Mouse (Mus musculus) kidney, adult 2 months (tissue): Measurements from ENCODE around the gene Cped1.

Experiments
- CTCF ChIP-seq: fragments of 200-500 bp; conservative IDR thresholded peaks from 2 replicates; pipeline ENCODE4 v1.5.1; 2011; ENCODE audit warnings: low read depth, mild to moderate bottlenecking, control low read depth, low read length, moderate library complexity, mixed read lengths; ENCODE audit not compliant: insufficient read depth, insufficient read length
- POLR2A ChIP-seq: fragments of 200-500 bp; IDR thresholded peaks from one replicate; pipeline ENCODE4 v1.6.1; 2011; ENCODE audit warnings: low read depth, low read length, control low read depth

DNA sequence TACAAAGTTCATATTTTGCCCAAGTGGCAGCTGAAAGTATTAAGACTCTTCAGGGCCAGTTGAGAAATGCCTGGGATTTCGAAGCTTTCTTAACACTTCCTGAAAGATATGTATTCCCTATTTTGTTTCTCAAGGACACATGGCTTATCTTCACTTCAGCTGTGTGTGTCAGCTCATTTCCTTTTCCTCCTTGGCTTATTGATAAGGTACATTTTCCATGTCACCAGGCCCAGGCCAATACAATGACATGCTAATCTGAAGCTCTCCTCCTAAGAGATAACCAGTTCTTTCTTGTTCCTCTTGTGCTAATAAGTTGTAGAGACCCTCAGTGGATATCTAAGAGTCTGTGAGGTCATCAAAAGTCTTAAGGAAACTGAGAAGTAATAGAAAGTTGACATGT lies 4.6 kb upstream of the Cped1 start:
- TF ChIP-seq CTCF = no peak
- no peak for TF ChIP-seq POLR2A
